Mouse (Mus musculus) liver, postnatal 0 days (tissue): ENCODE results near the gene Gpatch8.

Experiments used
- CTCF ChIP-seq: sonication (generic); IDR thresholded peaks from 2 replicates; pipeline ENCODE4 v1.5.1; 2016; ENCODE audit warnings: antibody characterized with exemption, low read depth
- EP300 ChIP-seq: IDR thresholded peaks from 2 replicates; pipeline ENCODE4 v1.6.1; 2016; ENCODE audit warnings: antibody characterized with exemption, low read depth, mild to moderate bottlenecking

DNA sequence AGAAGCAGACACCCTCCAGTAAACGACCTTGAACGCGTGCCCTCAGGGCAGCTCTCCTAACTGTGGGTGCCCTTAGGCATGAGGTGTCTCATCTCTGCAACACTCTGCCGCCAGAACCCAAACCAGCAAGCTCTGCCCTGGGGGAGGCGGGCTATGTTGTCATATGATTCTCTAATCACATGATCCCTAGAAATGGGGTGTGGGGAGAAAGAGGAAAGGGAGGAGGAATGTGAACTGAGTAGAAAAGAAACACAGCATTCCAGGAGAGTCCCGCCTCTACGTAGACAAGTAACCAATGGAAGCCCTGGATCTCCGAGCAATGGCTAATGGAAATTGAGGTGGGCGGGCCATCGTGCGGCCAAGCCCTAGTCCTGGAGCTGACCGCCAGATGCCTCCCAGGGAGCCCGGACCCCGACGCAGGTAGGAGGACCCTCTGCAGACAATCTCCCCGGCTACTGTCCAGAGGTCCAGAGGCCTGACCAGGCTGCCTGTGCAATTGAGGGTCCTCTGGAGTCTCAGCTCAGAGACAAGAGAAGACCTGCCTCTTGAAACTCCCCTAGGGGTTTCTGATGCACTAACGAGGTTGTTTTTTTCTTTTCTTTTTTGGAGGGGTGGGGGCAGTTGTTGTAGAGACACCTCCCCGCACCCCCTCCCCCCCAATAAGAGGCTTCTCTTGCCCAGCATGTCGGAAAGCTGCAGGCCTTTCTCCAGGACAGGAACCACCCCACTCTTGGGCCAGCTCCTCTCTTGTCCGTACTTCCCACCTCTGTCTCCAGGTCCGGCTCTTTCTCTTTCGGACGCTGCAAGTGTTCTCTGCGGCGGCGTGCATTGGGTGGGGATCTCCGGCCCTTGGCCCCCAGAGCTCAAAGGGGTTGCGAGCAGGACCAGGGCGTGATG, 125.8 kb downstream of the Gpatch8 start, which contains the start of gene Grn:
- no peak for TF ChIP-seq CTCF
- 0 out of 2 replicates have a peak, but pooled peaks have one; percentile 19 for TF ChIP-seq EP300
